In the genomic region with DNA sequence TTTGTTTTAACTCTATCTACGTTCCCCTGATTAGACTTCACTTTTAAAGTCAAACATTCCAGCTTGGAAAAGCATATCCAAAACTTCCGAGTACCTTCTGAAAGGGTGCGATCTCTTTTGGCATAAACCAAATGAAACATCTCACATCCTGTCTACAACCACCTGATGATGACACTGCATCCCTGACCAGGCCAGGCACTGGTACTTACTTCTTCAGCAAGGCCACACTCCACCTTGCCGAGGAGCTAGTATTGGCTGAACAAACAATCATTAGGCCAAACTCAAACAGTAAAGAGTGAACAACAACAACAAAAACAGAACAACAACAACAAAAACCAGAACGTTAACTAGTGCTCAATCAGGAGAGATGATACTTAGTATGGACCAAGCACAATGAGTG, we compare ENCODE assay signal across 10 mouse cellular contexts. TPM values are rescaled to one million over a fixed set of nuclear protein-coding genes. Genes with fewer than 3 reads are reported as not detected.
DNase-seq lines count a peak whose midpoint lies in the region; ATAC-seq lines count a peak whose summit lies in the region.
"Had no signal": no experiment of that assay in that cellular context is flagged by ENCODE, and none has a peak within 500 bp of the region (broad histone marks: within the 10 kb centered on the region; RNA-seq: fewer than 3 reads in every experiment).

No protein-coding gene starts in this region.

- H3K4me2 ChIP-seq in neural tube, embryonic 11.5 days (ENCODE audit: low read depth) = peak overlapping the region; percentile 71
- H3K4me2 ChIP-seq in liver, embryonic 11.5 days = peak overlapping the region; percentile 83
- peak overlapping the region; percentile 80 for H3K4me2 ChIP-seq in stomach, embryonic 16.5 days (ENCODE audit: low read depth, low read length)

- no peaks in the 10 kb centered on the region for H3K9me3 ChIP-seq in neural tube, embryonic 11.5 days (ENCODE audit: control insufficient read depth, low read length)
- no peaks in the 10 kb centered on the region for H3K9me3 ChIP-seq in liver, embryonic 11.5 days (ENCODE audit: control insufficient read depth, low read length)
- H3K9me3 ChIP-seq in stomach, embryonic 16.5 days (replicated peaks; ENCODE audit: control insufficient read depth, low read length) = no peaks in the 10 kb centered on the region

- no peak for ATAC-seq in neural tube, embryonic 11.5 days (ENCODE audit: insufficient read depth, low FRiP score, low TSS enrichment)
- ATAC-seq in liver, embryonic 11.5 days (replicated peaks; ENCODE audit: low FRiP score) = no peak
- no peak for ATAC-seq in stomach, embryonic 16.5 days (ENCODE audit: insufficient read depth, low FRiP score)

- no peaks in the 10 kb centered on the region; the same call in 1 of the 2 replicates for H3K36me3 ChIP-seq in neural tube, embryonic 11.5 days (ENCODE audit: control insufficient read depth, insufficient read depth, low read length)
- H3K36me3 ChIP-seq in liver, embryonic 11.5 days (ENCODE audit: control insufficient read depth, insufficient read depth, low read length) = peaks cover 9% of the 10 kb centered on the region
- 0 out of 2 replicates have a peak, but pooled peaks cover 7% of the 10 kb centered on the region for H3K36me3 ChIP-seq in stomach, embryonic 16.5 days (ENCODE audit: control insufficient read depth, insufficient read depth, low read length)

- H3K27me3 ChIP-seq in neural tube, embryonic 11.5 days (ENCODE audit: control insufficient read depth, insufficient read depth, low read length) = no peaks in the 10 kb centered on the region
- H3K27me3 ChIP-seq in liver, embryonic 11.5 days (replicated peaks; ENCODE audit: control insufficient read depth, insufficient read depth, low read length) = no peaks in the 10 kb centered on the region
- no peaks in the 10 kb centered on the region for H3K27me3 ChIP-seq in stomach, embryonic 16.5 days (ENCODE audit: control insufficient read depth, insufficient read depth, low read length)

- H3K4me3 ChIP-seq in neural tube, embryonic 11.5 days (ENCODE audit: low read depth, low read length) = peak overlapping the region; percentile 80
- peak overlapping the region; percentile 81 for H3K4me3 ChIP-seq in liver, embryonic 11.5 days (ENCODE audit: low read depth, low read length)
- H3K4me3 ChIP-seq in stomach, embryonic 16.5 days (replicated peaks; ENCODE audit: low read length) = peak overlapping the region; percentile 75

- H3K4me1 ChIP-seq in neural tube, embryonic 11.5 days (ENCODE audit: control insufficient read depth, insufficient read depth, low read length) = peaks cover 21% of the 10 kb centered on the region; the same call in 1 of the 2 replicates
- peaks cover 13% of the 10 kb centered on the region for H3K4me1 ChIP-seq in liver, embryonic 11.5 days (replicated peaks; ENCODE audit: control insufficient read depth, insufficient read depth, low read length)
- H3K4me1 ChIP-seq in stomach, embryonic 16.5 days (ENCODE audit: control insufficient read depth, insufficient read depth, low read length) = peaks cover 18% of the 10 kb centered on the region

- WGBS in neural tube, embryonic 11.5 days = 72% methylated on average over 5 of the region's 5 CpGs
- WGBS in liver, embryonic 11.5 days = 63% methylated on average over 5 of the region's 5 CpGs
- 38% methylated on average over 5 of the region's 5 CpGs for WGBS in stomach, embryonic 16.5 days

- peak; percentile 14 for DNase-seq in embryo, embryonic 10.5 days (ENCODE audit: low spot score)
- DNase-seq in embryo, embryonic 9.5 days (ENCODE audit: extremely low spot score) = no peak
- no peak for DNase-seq in neural tube, embryonic 11.5 days (ENCODE audit: low spot score)
- no peak for DNase-seq in neural tube, embryonic 10.5 days (ENCODE audit: extremely low spot score, low spot score)
- DNase-seq in liver, embryonic 11.5 days (ENCODE audit: low spot score) = no peak
- DNase-seq in urinary bladder, postnatal 4 days (ENCODE audit: low spot score in 2 of 2) = no peak
- no peak for DNase-seq in kidney, adult 18-20 months
- DNase-seq: adrenal gland, postnatal 36 days; lung, postnatal 4 days had no signal

- H3K27ac ChIP-seq in neural tube, embryonic 11.5 days (ENCODE audit: low read depth, low read length) = no peak overlapping the region
- H3K27ac ChIP-seq in liver, embryonic 11.5 days (ENCODE audit: low read depth, low read length) = no peak overlapping the region
- no peak overlapping the region for H3K27ac ChIP-seq in stomach, embryonic 16.5 days (ENCODE audit: low read length)

- peak overlapping the region; percentile 94 for H3K9ac ChIP-seq in neural tube, embryonic 11.5 days (ENCODE audit: low read length)
- H3K9ac ChIP-seq in liver, embryonic 11.5 days (ENCODE audit: low read depth, low read length) = peak overlapping the region; percentile 82
- peak overlapping the region; percentile 93 for H3K9ac ChIP-seq in stomach, embryonic 16.5 days (ENCODE audit: low read length)

RNA-seq across cellular contexts. Expression of gene Pdia4, which starts 1.9 kb away (rescaled TPM):
- 273 and 304 TPM in 2 replicates for polyA plus RNA-seq in neural tube, embryonic 11.5 days (2014; fragmentation: Nextera tagmentation; extraction: Ambion mirVana)
- polyA plus RNA-seq in liver, embryonic 11.5 days (2014; fragmentation: Nextera tagmentation; extraction: Ambion mirVana) = 233 and 252 TPM in 2 replicates
- polyA plus RNA-seq in stomach, embryonic 16.5 days (2015; fragmentation: Nextera tagmentation; extraction: Ambion mirVana) = 283 and 314 TPM in 2 replicates

RNA-seq across cellular contexts. Expression of gene Zfp786, which starts 19.3 kb away (rescaled TPM):
- polyA plus RNA-seq in neural tube, embryonic 11.5 days (2014; fragmentation: Nextera tagmentation; extraction: Ambion mirVana) = 5.9 and 6.9 TPM in 2 replicates
- polyA plus RNA-seq in liver, embryonic 11.5 days (2014; fragmentation: Nextera tagmentation; extraction: Ambion mirVana) = 0.90 and 1.3 TPM in 2 replicates
- 2.4 and 2.6 TPM in 2 replicates for polyA plus RNA-seq in stomach, embryonic 16.5 days (2015; fragmentation: Nextera tagmentation; extraction: Ambion mirVana)

RNA-seq across cellular contexts. Expression of gene Zfp398, which starts 24.1 kb away (rescaled TPM):
- polyA plus RNA-seq in neural tube, embryonic 11.5 days (2014; fragmentation: Nextera tagmentation; extraction: Ambion mirVana) = 9.9 TPM in 2 replicates
- polyA plus RNA-seq in liver, embryonic 11.5 days (2014; fragmentation: Nextera tagmentation; extraction: Ambion mirVana) = 5.6 and 5.8 TPM in 2 replicates
- polyA plus RNA-seq in stomach, embryonic 16.5 days (2015; fragmentation: Nextera tagmentation; extraction: Ambion mirVana) = 8.4 and 8.8 TPM in 2 replicates
